ENCODE assay signal across 7 mouse cellular contexts in the genomic region with DNA sequence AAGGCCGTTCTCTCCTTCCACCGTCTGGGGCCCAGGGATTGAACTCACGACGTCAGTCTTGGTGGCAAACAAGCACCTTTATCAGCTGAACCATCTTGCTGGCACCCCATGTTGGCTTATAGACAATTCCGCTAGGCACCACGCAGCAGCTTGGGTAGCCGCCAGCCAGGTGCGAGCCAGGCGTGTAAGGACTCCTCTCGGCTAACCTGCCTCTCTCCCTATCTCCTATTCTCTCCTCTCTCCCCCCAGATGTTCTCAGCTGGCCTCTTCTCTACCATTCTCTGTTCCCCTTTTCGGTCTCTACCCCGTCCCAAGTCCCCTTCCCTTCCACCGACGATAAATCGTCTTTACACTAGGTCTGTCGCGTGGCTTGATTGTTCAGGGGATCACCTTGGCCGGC. TPM values are rescaled to one million over a fixed set of nuclear protein-coding genes. Genes with fewer than 3 reads are reported as not detected.
DNase-seq lines count a peak whose midpoint lies in the region; ATAC-seq and TF ChIP-seq lines count a peak whose summit lies in the region.

No protein-coding gene starts in this region.

- peak overlapping the region; percentile 63 for H3K27ac ChIP-seq in forebrain, embryonic 12.5 days
- no peak overlapping the region for H3K27ac ChIP-seq in liver, adult 2 months (replicated peaks; ENCODE audit: insufficient read depth, low read depth, low read length)
- H3K27ac ChIP-seq in stomach, embryonic 15.5 days, result peak overlapping the region; percentile 80

- H3K4me1 ChIP-seq in forebrain, embryonic 12.5 days, result peaks cover 30% of the 10 kb centered on the region
- H3K4me1 ChIP-seq in liver, adult 2 months (ENCODE audit: control insufficient read depth, insufficient read depth, low read length), result peaks cover 8% of the 10 kb centered on the region
- H3K4me1 ChIP-seq in stomach, embryonic 15.5 days, result peaks cover 21% of the 10 kb centered on the region

- H3K9me3 ChIP-seq in forebrain, embryonic 12.5 days, result 0 out of 2 replicates have a peak, but pooled peaks cover 5% of the 10 kb centered on the region
- no peaks in the 10 kb centered on the region for H3K9me3 ChIP-seq in stomach, embryonic 15.5 days

- no peaks in the 10 kb centered on the region; the same call in 1 of the 2 replicates for H3K27me3 ChIP-seq in forebrain, embryonic 12.5 days
- H3K27me3 ChIP-seq in liver, adult 2 months (ENCODE audit: control insufficient read depth, insufficient read depth, low read length), result no peaks in the 10 kb centered on the region
- H3K27me3 ChIP-seq in stomach, embryonic 15.5 days (replicated peaks), result no peaks in the 10 kb centered on the region

- TF ChIP-seq POLR2A in liver, adult 2 months (IDR thresholded peaks at IDR 0.05; ENCODE audit: extremely low read depth, insufficient read depth, low read length), result no peak

- peaks cover 9% of the 10 kb centered on the region; the same call in 1 of the 2 replicates for H3K79me2 ChIP-seq in liver, adult 2 months (ENCODE audit: control insufficient read depth, insufficient read depth, low read length)

- peak overlapping the region; percentile 66 for H3K9ac ChIP-seq in forebrain, embryonic 12.5 days
- peak overlapping the region; percentile 41 for H3K9ac ChIP-seq in liver, adult 2 months (ENCODE audit: low read depth, low read length)
- H3K9ac ChIP-seq in stomach, embryonic 15.5 days, result peak overlapping the region; percentile 73

- TF ChIP-seq CTCF in liver, adult 2 months (IDR thresholded peaks at IDR 0.05; ENCODE audit: low read depth, low read length), result no peak

- peaks cover 23% of the 10 kb centered on the region for H3K36me3 ChIP-seq in forebrain, embryonic 12.5 days (replicated peaks)
- H3K36me3 ChIP-seq in liver, adult 2 months (ENCODE audit: control insufficient read depth, insufficient read depth, low read length), result no peaks in the 10 kb centered on the region
- H3K36me3 ChIP-seq in stomach, embryonic 15.5 days, result no peaks in the 10 kb centered on the region

- peak overlapping the region; percentile 93 for H3K4me2 ChIP-seq in forebrain, embryonic 12.5 days
- peak overlapping the region; percentile 77 for H3K4me2 ChIP-seq in stomach, embryonic 15.5 days

- DNase-seq in thymus, postnatal 14 days, result peak; percentile 22
- no peak for DNase-seq in thymus, postnatal 4 days
- no peak for DNase-seq in liver, adult 2 months (ENCODE audit: extremely low read depth, low read depth, low spot score)
- DNase-seq in kidney, postnatal 36 days, result no peak
- no peak for DNase-seq in gastrocnemius, postnatal 25 days

- 15% methylated on average over 18 of the region's 18 CpGs for WGBS in forebrain, embryonic 12.5 days
- WGBS in liver, adult 2 months, result 9% methylated on average over 18 of the region's 18 CpGs
- WGBS in stomach, embryonic 15.5 days, result 10% methylated on average over 18 of the region's 18 CpGs

- ATAC-seq in forebrain, embryonic 12.5 days (ENCODE audit: low FRiP score), result no peak
- ATAC-seq in stomach, embryonic 15.5 days (ENCODE audit: insufficient read depth, low FRiP score, low read depth), result no peak

- peak overlapping the region; percentile 96 for H3K4me3 ChIP-seq in forebrain, embryonic 12.5 days (replicated peaks)
- H3K4me3 ChIP-seq in liver, adult 2 months (ENCODE audit: insufficient read depth, low read depth, low read length), result peak overlapping the region; percentile 47; the same call in 1 of the 2 replicates
- peak overlapping the region; percentile 97 for H3K4me3 ChIP-seq in stomach, embryonic 15.5 days (replicated peaks)

RNA-seq across cellular contexts. Expression of a gene that starts 0.8 kb away (rescaled TPM):
- 193 and 209 TPM in 2 replicates for polyA plus RNA-seq in forebrain, embryonic 12.5 days (2016; fragmentation: Nextera tagmentation; extraction: Ambion mirVana)
- 93.9 and 114 TPM in 2 replicates for total RNA-seq in liver, adult 2 months (2014; rRNA removed)
- polyA plus RNA-seq in liver, adult 2 months (2012; rRNA removed), result 141 and 145 TPM in 2 replicates
- 396 and 428 TPM in 2 replicates for polyA plus RNA-seq in stomach, embryonic 15.5 days (2015; fragmentation: Nextera tagmentation; extraction: Ambion mirVana)
- 10 to 100 TPM; 30.6 to 37.0 TPM for total RNA-seq in gastrocnemius, postnatal 25 days (2021)

RNA-seq across cellular contexts. Expression of a gene that starts 22.4 kb away (rescaled TPM):
- 53.9 and 57.0 TPM in 2 replicates for polyA plus RNA-seq in forebrain, embryonic 12.5 days (2016; fragmentation: Nextera tagmentation; extraction: Ambion mirVana)
- total RNA-seq in liver, adult 2 months (2014; rRNA removed), result 134 and 150 TPM in 2 replicates
- polyA plus RNA-seq in liver, adult 2 months (2012; rRNA removed), result 192 and 217 TPM in 2 replicates
- polyA plus RNA-seq in stomach, embryonic 15.5 days (2015; fragmentation: Nextera tagmentation; extraction: Ambion mirVana), result 41.4 and 43.8 TPM in 2 replicates
- total RNA-seq in gastrocnemius, postnatal 25 days (2021), result 100 to 1,000 TPM; 436 to 528 TPM

RNA-seq across cellular contexts. Expression of a gene that starts 53.5 kb away (rescaled TPM):
- 0.40 and 0.45 TPM in 2 replicates for polyA plus RNA-seq in forebrain, embryonic 12.5 days (2016; fragmentation: Nextera tagmentation; extraction: Ambion mirVana)
- under 0.01 and 0.13 TPM in 2 replicates for total RNA-seq in liver, adult 2 months (2014; rRNA removed)
- 0.06 and 0.12 TPM in 2 replicates for polyA plus RNA-seq in liver, adult 2 months (2012; rRNA removed)
- 1.7 and 1.9 TPM in 2 replicates for polyA plus RNA-seq in stomach, embryonic 15.5 days (2015; fragmentation: Nextera tagmentation; extraction: Ambion mirVana)
- total RNA-seq in gastrocnemius, postnatal 25 days (2021), result not detected

RNA-seq across cellular contexts. Expression of a gene that starts 53.5 kb away (rescaled TPM):
- polyA plus RNA-seq in forebrain, embryonic 12.5 days (2016; fragmentation: Nextera tagmentation; extraction: Ambion mirVana), result 1.3 and 1.6 TPM in 2 replicates
- total RNA-seq in liver, adult 2 months (2014; rRNA removed), result under 0.01 TPM in 1 of 2 replicates, not detected in the other
- polyA plus RNA-seq in liver, adult 2 months (2012; rRNA removed), result 0.14 and 0.44 TPM in 2 replicates
- 0.85 and 0.88 TPM in 2 replicates for polyA plus RNA-seq in stomach, embryonic 15.5 days (2015; fragmentation: Nextera tagmentation; extraction: Ambion mirVana)
- under 1 TPM in 1 of 2 experiments, not detected in 1; 0.19 TPM for total RNA-seq in gastrocnemius, postnatal 25 days (2021)

Comparison
In these comparisons a context has a peak if more than half of its experiments do, and no peak if none do; other contexts are left out.
1. H3K4me3 ChIP-seq: peak in every context shown above with its lines; median percentile 97 in stomach, embryonic 15.5 days; 96 in forebrain, embryonic 12.5 days; 47 in liver, adult 2 months.